Mouse (Mus musculus): ENCODE data around the gene Otop3. TPM values are rescaled to one million over a fixed set of nuclear protein-coding genes. Genes with fewer than 3 reads are reported as not detected.
A peak's percentile ranks its signal among the peaks of the same experiment; 100 is the strongest.

The Otop3 gene
- total and polyA plus RNA-seq, 2 experiments from 2014 or later = 0.48 to 0.98 TPM

GRCm38 (mm10) chr11:115298160-115298559, 36.4 kb upstream of the Otop3 start:
- DNase-seq (no peak), ATAC-seq (no peak)
- 72% methylated on average over 8 of the region's 8 CpGs for WGBS
- no peak overlapping the region for H3K4me3 ChIP-seq (ENCODE audit: low read depth, low read length)
- no peaks in the 10 kb centered on the region for H3K27me3 ChIP-seq (ENCODE audit: insufficient read depth, low read length)
- no peak for TF ChIP-seq CTCF (IDR thresholded peaks at IDR 0.05; ENCODE audit: low read depth)
- H3K9ac ChIP-seq = no peak overlapping the region
- no peak overlapping the region for H3K4me2 ChIP-seq (ENCODE audit: low read depth)
- no peak overlapping the region for H3K27ac ChIP-seq (ENCODE audit: low read depth, low read length)
- H3K36me3 ChIP-seq (ENCODE audit: insufficient read depth) = no peaks in the 10 kb centered on the region
- peaks cover 5% of the 10 kb centered on the region for H3K4me1 ChIP-seq (ENCODE audit: insufficient read depth)
- no peaks in the 10 kb centered on the region for H3K9me3 ChIP-seq (ENCODE audit: low read length)

DNA sequence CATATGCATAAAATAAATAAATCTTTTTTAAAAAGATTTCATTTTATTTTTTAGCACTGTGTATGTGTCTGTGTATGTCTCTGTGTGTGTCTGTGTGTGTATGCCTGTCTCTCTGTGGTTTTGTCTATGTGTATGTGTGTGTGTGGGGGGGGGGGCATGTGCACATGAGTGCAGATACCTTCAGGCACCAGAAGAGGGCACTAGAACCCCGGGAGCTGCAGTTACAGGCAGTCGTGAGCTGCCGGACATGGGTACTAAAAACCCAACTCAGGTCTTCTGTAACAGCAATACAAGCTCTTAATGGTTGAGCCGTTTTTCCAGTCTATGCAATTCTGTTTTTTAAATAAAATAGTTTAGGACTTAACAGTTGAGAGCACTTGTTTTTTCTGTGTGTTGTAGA, 33.8 kb upstream of the Otop3 start:
- 77% methylated on average over 4 of the region's 4 CpGs for WGBS
- ATAC-seq = no peak
- no peak overlapping the region for H3K9ac ChIP-seq

GRCm38 (mm10) chr11:115301351-115301750, 33.2 kb upstream of the Otop3 start:
- no peak overlapping the region for H3K9ac ChIP-seq
- ATAC-seq = no peak
- no peaks in the 10 kb centered on the region for H3K27me3 ChIP-seq (ENCODE audit: insufficient read depth, low read length)
- TF ChIP-seq CTCF (IDR thresholded peaks at IDR 0.05; ENCODE audit: low read depth) = no peak
- peaks cover 5% of the 10 kb centered on the region for H3K4me1 ChIP-seq (ENCODE audit: insufficient read depth)
- no peak overlapping the region for H3K4me3 ChIP-seq (ENCODE audit: low read depth, low read length)
- H3K9me3 ChIP-seq (ENCODE audit: low read length) = no peaks in the 10 kb centered on the region
- 87% methylated on average over 2 of the region's 2 CpGs for WGBS
- H3K27ac ChIP-seq (ENCODE audit: low read depth, low read length) = no peak overlapping the region
- DNase-seq = no peak
- no peak overlapping the region for H3K4me2 ChIP-seq (ENCODE audit: low read depth)
- no peaks in the 10 kb centered on the region for H3K36me3 ChIP-seq (ENCODE audit: insufficient read depth)

More for the DNA sequence above, 33.8 kb upstream of the Otop3 start:
- H3K9me3 ChIP-seq (ENCODE audit: low read length) = no peaks in the 10 kb centered on the region
- no peak overlapping the region for H3K4me3 ChIP-seq (ENCODE audit: low read depth, low read length)
- no peak overlapping the region for H3K27ac ChIP-seq (ENCODE audit: low read depth, low read length)
- no peak for TF ChIP-seq CTCF (IDR thresholded peaks at IDR 0.05; ENCODE audit: low read depth)
- H3K36me3 ChIP-seq (ENCODE audit: insufficient read depth) = no peaks in the 10 kb centered on the region
- H3K27me3 ChIP-seq (ENCODE audit: insufficient read depth, low read length) = no peaks in the 10 kb centered on the region
- H3K4me1 ChIP-seq (ENCODE audit: insufficient read depth) = peaks cover 5% of the 10 kb centered on the region
- no peak overlapping the region for H3K4me2 ChIP-seq (ENCODE audit: low read depth)
- no peak for DNase-seq

DNA sequence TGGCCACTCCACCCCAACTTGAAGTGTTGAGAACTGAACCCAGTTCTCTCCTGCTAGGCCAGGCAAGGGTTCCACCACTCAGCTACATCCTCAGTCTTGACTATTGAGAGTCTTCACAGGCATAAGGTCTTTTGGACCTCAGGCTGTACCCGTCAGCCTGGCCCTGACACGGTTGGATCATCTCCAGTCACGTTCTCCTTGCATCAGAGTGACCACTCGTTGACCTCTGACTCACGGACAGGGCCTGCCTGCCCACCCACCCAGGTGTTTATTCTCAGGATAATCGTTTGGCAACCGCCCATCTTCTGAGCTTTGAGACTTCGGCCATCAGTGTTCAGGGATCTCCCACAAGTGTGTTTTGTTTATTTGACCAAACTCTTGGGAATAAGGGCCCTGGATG, 31.4 kb upstream of the Otop3 start:
- H3K27ac ChIP-seq (ENCODE audit: low read depth, low read length) = no peak overlapping the region
- H3K4me3 ChIP-seq (ENCODE audit: low read depth, low read length) = no peak overlapping the region
- H3K4me1 ChIP-seq (ENCODE audit: insufficient read depth) = no peaks in the 10 kb centered on the region
- DNase-seq (no peak), ATAC-seq (no peak)
- no peak overlapping the region for H3K9ac ChIP-seq
- H3K4me2 ChIP-seq (ENCODE audit: low read depth) = no peak overlapping the region
- 82% methylated on average over 8 of the region's 8 CpGs for WGBS
- no peaks in the 10 kb centered on the region for H3K36me3 ChIP-seq (ENCODE audit: insufficient read depth)
- H3K9me3 ChIP-seq (ENCODE audit: low read length) = no peaks in the 10 kb centered on the region
- no peak for TF ChIP-seq CTCF (IDR thresholded peaks at IDR 0.05; ENCODE audit: low read depth)
- no peaks in the 10 kb centered on the region for H3K27me3 ChIP-seq (ENCODE audit: insufficient read depth, low read length)

DNA sequence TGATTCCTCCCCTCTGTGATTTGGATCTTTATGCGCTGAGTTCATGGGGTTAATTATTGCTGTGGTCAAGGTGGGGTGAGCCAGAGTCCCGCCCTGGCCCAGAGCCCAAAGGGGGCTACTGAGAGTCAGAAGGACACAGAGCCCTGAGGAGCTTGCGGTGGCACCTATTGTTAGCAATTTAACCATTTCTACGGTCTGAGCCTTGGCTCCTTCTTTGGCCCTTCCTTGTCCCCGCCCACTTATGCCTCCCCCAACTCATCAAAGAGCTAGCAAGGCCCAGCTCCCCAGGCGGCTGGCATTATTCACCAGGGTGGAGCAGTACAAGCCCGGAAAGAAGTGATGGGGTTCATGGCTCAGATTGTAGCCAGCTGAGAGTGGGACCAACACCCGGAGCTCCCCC, 27.7 kb upstream of the Otop3 start, which contains the start of gene Otop2:
TSS of gene Otop2 (plus strand) at position 301 of the 400 bp plus-strand sequence.
- Histone ChIP-seq H3K4me2 (ENCODE audit: low read depth) (no peak within 1 kb of the TSS), H3K27ac (ENCODE audit: low read depth, low read length) (no peak within 1 kb of the TSS), H3K4me1 (ENCODE audit: insufficient read depth) (no peaks in the 10 kb centered on the region), H3K36me3 (ENCODE audit: insufficient read depth) (no peaks in the 10 kb centered on the region), H3K9me3 (ENCODE audit: low read length) (no peaks in the 10 kb centered on the region), H3K9ac (no peak within 1 kb of the TSS), H3K27me3 (ENCODE audit: insufficient read depth, low read length) (no peaks in the 10 kb centered on the region; the same call in 1 of the 2 replicates), H3K4me3 (ENCODE audit: low read depth, low read length) (no peak within 1 kb of the TSS)
- DNase-seq = no peak
- 19% methylated on average over 8 of the region's 8 CpGs for WGBS
- ATAC-seq = no peak
- no peak for TF ChIP-seq CTCF (IDR thresholded peaks at IDR 0.05; ENCODE audit: low read depth)

DNA sequence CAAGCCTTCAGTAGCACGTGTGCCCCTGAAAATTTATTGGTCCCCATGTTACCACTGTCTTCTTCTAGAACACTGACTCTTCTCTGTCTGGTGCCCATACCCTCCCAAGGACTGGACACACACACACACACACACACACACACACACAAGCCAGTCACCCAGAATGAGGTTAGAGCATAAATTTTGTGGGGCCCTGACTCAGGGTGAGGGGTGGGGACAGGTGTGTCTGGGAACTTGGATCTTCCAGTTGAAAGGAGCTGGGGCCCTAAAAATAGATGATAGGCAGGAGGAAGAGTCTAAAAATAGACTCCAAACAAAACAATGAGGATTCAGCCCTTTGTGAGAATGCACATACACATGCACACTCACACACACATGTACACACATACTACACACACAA, 25.8 kb upstream of the Otop3 start:
- Histone ChIP-seq H3K4me3 (ENCODE audit: low read depth, low read length) (no peak overlapping the region), H3K27ac (ENCODE audit: low read depth, low read length) (no peak overlapping the region), H3K4me2 (ENCODE audit: low read depth) (no peak overlapping the region), H3K27me3 (ENCODE audit: insufficient read depth, low read length) (no peaks in the 10 kb centered on the region; the same call in 1 of the 2 replicates), H3K9ac (no peak overlapping the region), H3K9me3 (ENCODE audit: low read length) (no peaks in the 10 kb centered on the region), H3K4me1 (ENCODE audit: insufficient read depth) (no peaks in the 10 kb centered on the region), H3K36me3 (ENCODE audit: insufficient read depth) (no peaks in the 10 kb centered on the region)
- TF ChIP-seq CTCF (IDR thresholded peaks at IDR 0.05; ENCODE audit: low read depth) = no peak
- DNase-seq = no peak
- 78% methylated on average over 1 of the region's 1 CpGs for WGBS
- no peak for ATAC-seq

DNA sequence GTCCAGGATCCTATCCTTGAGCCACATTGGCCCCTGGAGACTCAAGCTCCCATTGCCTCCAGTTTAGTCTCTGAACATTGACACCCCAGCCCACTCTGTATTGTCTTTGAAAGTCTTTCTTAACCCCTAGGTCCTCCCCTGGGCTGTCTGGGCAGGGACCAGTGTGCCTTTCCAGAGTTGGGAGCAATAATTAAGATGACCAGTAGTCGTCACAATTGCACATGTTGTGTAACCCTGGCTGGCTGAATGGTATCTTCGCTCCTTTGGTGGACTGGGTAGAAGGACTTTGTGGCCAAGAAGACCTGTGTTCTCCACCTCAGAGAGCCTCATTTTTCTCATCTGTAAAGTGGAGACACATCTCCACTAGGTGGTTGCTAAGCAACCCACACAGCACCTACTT, 20.3 kb upstream of the Otop3 start:
- no peaks in the 10 kb centered on the region for H3K36me3 ChIP-seq (ENCODE audit: insufficient read depth)
- no peak overlapping the region for H3K4me2 ChIP-seq (ENCODE audit: low read depth)
- DNase-seq = no peak
- H3K27me3 ChIP-seq (ENCODE audit: insufficient read depth, low read length) = peaks cover 48% of the 10 kb centered on the region
- no peak for ATAC-seq
- H3K9me3 ChIP-seq (ENCODE audit: low read length) = no peaks in the 10 kb centered on the region
- WGBS = 41% methylated on average over 2 of the region's 2 CpGs
- no peak overlapping the region for H3K27ac ChIP-seq (ENCODE audit: low read depth, low read length)
- peak; percentile 24; the same call in 1 of the 2 replicates for TF ChIP-seq CTCF (IDR thresholded peaks at IDR 0.05; ENCODE audit: low read depth)
- H3K4me1 ChIP-seq (ENCODE audit: insufficient read depth) = no peaks in the 10 kb centered on the region
- no peak overlapping the region for H3K9ac ChIP-seq
- no peak overlapping the region for H3K4me3 ChIP-seq (ENCODE audit: low read depth, low read length)

Measured in forebrain, postnatal 0 days (tissue).